In genomic region chr6:48497521-48497920, GRCm38 (mm10) we compare ENCODE assay signal across 21 mouse cellular contexts. TPM values are rescaled to one million over a fixed set of nuclear protein-coding genes. Genes with fewer than 3 reads are reported as not detected.
DNase-seq lines count a peak whose midpoint lies in the region; ATAC-seq and TF ChIP-seq lines count a peak whose summit lies in the region.
"Had no signal": no experiment of that assay in that cellular context is flagged by ENCODE, and none has a peak within 500 bp of the region (broad histone marks: within the 10 kb centered on the region; RNA-seq: fewer than 3 reads in every experiment).

No protein-coding gene starts in this region.

- no peak overlapping the region for H3K27ac ChIP-seq in gastrocnemius, adult 2 months
- no peak overlapping the region for H3K27ac ChIP-seq in forebrain, embryonic 14.5 days (ENCODE audit: low read depth, low read length)
- H3K27ac ChIP-seq: embryonic facial prominence, embryonic 15.5 days; forebrain, embryonic 10.5 days; forebrain, embryonic 15.5 days; heart, embryonic 13.5 days; hindbrain, embryonic 15.5 days had no signal

- no peak overlapping the region for H3K4me2 ChIP-seq in forebrain, embryonic 14.5 days (ENCODE audit: low read length)
- H3K4me2 ChIP-seq: embryonic facial prominence, embryonic 15.5 days; forebrain, embryonic 15.5 days; heart, embryonic 13.5 days; hindbrain, embryonic 15.5 days had no signal

- no peaks in the 10 kb centered on the region for H3K36me3 ChIP-seq in forebrain, embryonic 14.5 days (ENCODE audit: control insufficient read depth, insufficient read depth, low read length)
- H3K36me3 ChIP-seq: embryonic facial prominence, embryonic 15.5 days; forebrain, embryonic 10.5 days; forebrain, embryonic 15.5 days; heart, embryonic 13.5 days; hindbrain, embryonic 15.5 days had no signal

- peak; percentile 6 for DNase-seq in gastrocnemius, adult 2 months
- DNase-seq in gastrocnemius, postnatal 25 days, result no peak
- peak; percentile 62 to 71 for DNase-seq in kidney, adult 8-10 months
- peak; percentile 73 for DNase-seq in kidney, adult 9 months
- peak; percentile 76 to 85 for DNase-seq in kidney, postnatal 36 days
- DNase-seq in heart, adult 11 months, result no peak
- DNase-seq in forebrain, embryonic 14.5 days (ENCODE audit: low spot score), result no peak
- DNase-seq: cerebellum, adult 11 months; cerebellum, adult 8-10 months; cerebellum, postnatal 14 days; embryo, embryonic 11 days; gastrocnemius, postnatal 14 days; heart, postnatal 36 days had no signal

- no peaks in the 10 kb centered on the region for H3K4me1 ChIP-seq in forebrain, embryonic 14.5 days (ENCODE audit: control insufficient read depth, insufficient read depth, low read length)
- H3K4me1 ChIP-seq: embryonic facial prominence, embryonic 15.5 days; forebrain, embryonic 15.5 days; heart, embryonic 13.5 days; hindbrain, embryonic 15.5 days had no signal

- intact Hi-C loops in gastrocnemius, adult 2 months (cut with DNase I), result no loop called here

- H3K27me3 ChIP-seq in forebrain, embryonic 14.5 days (replicated peaks; ENCODE audit: control insufficient read depth, insufficient read depth, low read length), result no peaks in the 10 kb centered on the region
- H3K27me3 ChIP-seq: embryonic facial prominence, embryonic 15.5 days; forebrain, embryonic 15.5 days; hindbrain, embryonic 15.5 days had no signal

- no peak for ATAC-seq in forebrain, embryonic 14.5 days
- ATAC-seq: forebrain, embryonic 15.5 days had no signal

- no peaks in the 10 kb centered on the region for H3K9me3 ChIP-seq in forebrain, embryonic 14.5 days (replicated peaks; ENCODE audit: control insufficient read depth, low read length)
- H3K9me3 ChIP-seq: embryonic facial prominence, embryonic 15.5 days; forebrain, embryonic 10.5 days; forebrain, embryonic 15.5 days; heart, embryonic 13.5 days; hindbrain, embryonic 15.5 days had no signal

- H3K9ac ChIP-seq in forebrain, embryonic 14.5 days (ENCODE audit: low read length), result no peak overlapping the region
- H3K9ac ChIP-seq: embryonic facial prominence, embryonic 15.5 days; forebrain, embryonic 15.5 days; heart, embryonic 13.5 days; hindbrain, embryonic 15.5 days had no signal

- 84% methylated on average over 4 of the region's 4 CpGs for WGBS in forebrain, embryonic 14.5 days

- TF ChIP-seq CTCF in gastrocnemius, adult 2 months (IDR thresholded peaks at IDR 0.05), result no peak

- H3K4me3 ChIP-seq in gastrocnemius, adult 2 months, result no peak overlapping the region
- no peak overlapping the region for H3K4me3 ChIP-seq in forebrain, embryonic 14.5 days (ENCODE audit: low read depth, low read length)
- H3K4me3 ChIP-seq: embryonic facial prominence, embryonic 15.5 days; erythroblast, embryonic 14.5 days; forebrain, embryonic 10.5 days; forebrain, embryonic 15.5 days; heart, embryonic 13.5 days; hindbrain, embryonic 15.5 days had no signal

RNA-seq across cellular contexts. Expression of gene Atp6v0e2, which starts 39.9 kb away (rescaled TPM):
- 10 to 100 TPM; 48.3 to 53.7 TPM for total RNA-seq in gastrocnemius, adult 2 months (2021)
- 10 to 100 TPM; 43.0 to 45.0 TPM for total RNA-seq in gastrocnemius, postnatal 25 days (2021)
- 152 and 161 TPM in 2 replicates for polyA plus RNA-seq in forebrain, embryonic 14.5 days (2014; fragmentation: Nextera tagmentation; extraction: Ambion mirVana)
- total RNA-seq: granulocyte monocyte progenitor cell, adult 5-6 weeks had no signal
- polyA plus RNA-seq: erythroblast, embryonic 14.5 days had no signal

RNA-seq across cellular contexts. Expression of gene Sspo, which starts 49.5 kb away (rescaled TPM):
- under 1 TPM; 0.50 to 0.69 TPM for total RNA-seq in gastrocnemius, adult 2 months (2021)
- total RNA-seq in gastrocnemius, postnatal 25 days (2021), result under 1 TPM; 0.24 to 0.38 TPM
- polyA plus RNA-seq in forebrain, embryonic 14.5 days (2014; fragmentation: Nextera tagmentation; extraction: Ambion mirVana), result 0.06 and 0.48 TPM in 2 replicates
- total RNA-seq: common myeloid progenitor, adult 5-6 weeks; granulocyte monocyte progenitor cell, adult 5-6 weeks had no signal
- polyA plus RNA-seq: erythroblast, embryonic 14.5 days had no signal

RNA-seq across cellular contexts. Expression of gene Zfp467, which starts 51.9 kb away (rescaled TPM):
- 10 to 100 TPM; 45.4 to 52.3 TPM for total RNA-seq in gastrocnemius, adult 2 months (2021)
- 10 to 100 TPM; 22.4 to 34.1 TPM for total RNA-seq in gastrocnemius, postnatal 25 days (2021)
- polyA plus RNA-seq in forebrain, embryonic 14.5 days (2014; fragmentation: Nextera tagmentation; extraction: Ambion mirVana), result 27.1 and 29.9 TPM in 2 replicates

RNA-seq across cellular contexts. Expression of gene Lrrc61, which starts 57.1 kb away (rescaled TPM):
- total RNA-seq in gastrocnemius, adult 2 months (2021), result 10 to 100 TPM; 17.1 to 20.2 TPM
- 10 to 100 TPM; 14.0 to 15.0 TPM for total RNA-seq in gastrocnemius, postnatal 25 days (2021)
- 10.7 and 10.9 TPM in 2 replicates for polyA plus RNA-seq in forebrain, embryonic 14.5 days (2014; fragmentation: Nextera tagmentation; extraction: Ambion mirVana)

Comparison
In these comparisons a context has a peak if more than half of its experiments do, and no peak if none do; other contexts are left out.
1. DNase-seq: peak in gastrocnemius, adult 2 months (single experiment), kidney, adult 8-10 months (2 of 2), kidney, adult 9 months (single experiment) and kidney, postnatal 36 days (2 of 2); none in gastrocnemius, postnatal 25 days (single experiment), heart, adult 11 months (single experiment) and forebrain, embryonic 14.5 days (single experiment).